Mouse (Mus musculus): ENCODE measurements around the gene Foxo4.

The Foxo4 gene

GRCm38 (mm10) chrX:101299055-101299454 lies 44.7 kb downstream of the Foxo4 start, which contains the start of gene Nlgn3:
Nlgn3 (plus strand) TSS chrX:101299168.
- DNase-seq = no peak

- no peak for DNase-seq
Observed at GRCm38 (mm10) chrX:101299473-101300426, 45.4 kb downstream of the Foxo4 start.

DNA sequence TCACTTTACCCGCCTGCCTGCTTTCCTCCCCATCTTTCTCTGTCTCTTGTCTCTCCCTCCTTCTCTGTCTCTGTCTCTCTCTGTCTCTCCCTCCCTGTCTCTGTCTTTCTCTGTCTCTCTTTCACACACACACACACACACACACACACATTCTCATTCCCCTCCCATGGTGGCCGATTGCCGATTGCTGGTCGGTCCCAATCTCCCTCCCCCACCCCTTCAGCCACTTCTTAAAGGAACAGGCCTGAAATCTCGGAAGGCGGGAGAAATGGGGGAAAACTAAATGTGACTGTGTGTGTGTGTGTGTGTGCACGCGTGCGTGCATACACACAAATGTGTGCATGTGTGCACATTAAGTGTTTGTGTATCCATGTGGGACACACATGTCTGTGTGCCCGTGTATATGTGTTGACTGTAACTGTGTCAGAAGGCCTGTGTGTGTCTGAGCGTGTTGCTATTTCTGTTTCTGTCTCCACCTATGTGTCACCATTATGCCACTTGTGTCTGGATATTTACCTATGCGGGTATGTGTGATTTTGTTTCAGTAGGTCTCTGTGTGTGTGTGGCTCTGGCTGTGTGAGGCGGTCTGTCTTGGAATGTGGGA lies 46.2 kb downstream of the Foxo4 start:
- DNase-seq = no peak

DNA sequence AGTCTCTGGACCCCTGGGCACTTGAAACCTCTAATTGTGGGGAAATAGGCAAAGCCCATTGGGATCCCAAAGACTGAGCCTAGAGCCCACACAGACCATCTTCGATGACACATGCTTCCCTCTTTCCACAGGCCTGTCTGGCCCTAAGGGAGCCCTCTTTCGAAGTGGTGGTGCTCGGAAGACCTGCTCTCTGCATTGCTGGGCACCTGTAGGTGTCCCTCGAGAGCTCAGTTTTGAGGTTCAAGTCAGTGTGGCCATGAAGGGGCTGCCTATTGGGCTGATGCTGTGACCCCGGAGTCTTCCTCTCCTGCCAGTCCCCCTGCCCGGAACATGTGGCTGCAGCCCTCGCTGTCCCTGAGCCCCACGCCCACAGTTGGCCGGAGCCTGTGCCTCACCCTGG lies 47.3 kb downstream of the Foxo4 start:
- DNase-seq = no peak

DNA sequence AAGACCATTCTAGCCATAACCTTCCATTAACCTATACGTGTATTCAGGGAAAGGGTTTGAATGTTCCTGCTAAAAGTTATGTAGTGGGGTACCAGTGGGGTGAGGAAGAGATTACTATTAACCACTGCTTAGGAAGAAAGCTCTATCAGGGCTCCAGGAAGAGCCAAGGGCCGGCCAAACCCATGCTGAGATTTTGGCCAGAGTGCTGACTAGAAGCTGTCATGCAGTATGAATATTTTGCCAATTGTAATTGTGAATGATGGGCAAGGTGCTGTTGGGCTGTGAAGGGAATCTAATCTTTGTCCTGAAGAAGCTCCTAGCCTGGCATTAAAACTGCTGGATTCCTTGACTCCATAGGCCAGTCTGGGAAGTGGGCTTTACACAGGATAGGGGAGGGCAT lies 50.3 kb downstream of the Foxo4 start:
- DNase-seq = no peak

DNA sequence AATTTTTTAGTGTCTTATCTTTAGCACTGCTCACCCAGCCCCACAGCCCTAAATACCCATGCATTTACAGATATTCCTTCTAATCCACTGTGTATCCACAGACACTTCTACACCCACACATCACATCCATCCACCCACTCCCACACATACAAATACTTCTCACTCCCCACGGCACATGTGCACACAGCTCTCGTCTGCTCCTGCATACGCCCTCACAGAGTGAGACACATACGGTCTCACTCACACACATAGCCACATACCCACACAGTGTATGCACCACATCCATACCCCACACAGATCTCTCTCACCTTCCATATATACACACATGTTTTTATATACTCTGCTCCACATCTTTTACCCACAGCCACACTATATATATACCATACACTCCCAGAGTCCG lies 55.0 kb downstream of the Foxo4 start:
- no peak for DNase-seq

Data from thymus, adult 18-20 months (tissue).